Mouse (Mus musculus) stomach, postnatal 0 days (tissue): ENCODE measurements around the gene Padi4.

Experiments
- CTCF ChIP-seq: IDR thresholded peaks from 2 replicates; pipeline ENCODE4 v1.5.1; 2016; ENCODE audit warnings: antibody characterized with exemption, low read depth, mild to moderate bottlenecking, moderate library complexity
- EP300 ChIP-seq: optimal IDR thresholded peaks from 2 replicates; pipeline ENCODE3; 2016; ENCODE audit warnings: antibody characterized with exemption

GRCm38 (mm10) chr4:140768973-140769372, 5.1 kb downstream of the Padi4 start:
- no peak for TF ChIP-seq CTCF
- no peak for TF ChIP-seq EP300
